Mouse (Mus musculus) megakaryocyte, embryonic 14.5 days (primary cell): Measurements from ENCODE around the gene Senp3.

Experiments
- FLI1 ChIP-seq: IDR thresholded peaks from 2 replicates; pipeline ENCODE4 v1.6.1; 2012; ENCODE audit warnings: low read length, inconsistent platforms, mixed read lengths
- GATA1 ChIP-seq: IDR thresholded peaks from 3 replicates; pipeline ENCODE4 v1.6.1; 2012; ENCODE audit warnings: mixed read lengths, low read length, inconsistent platforms, borderline replicate concordance

- no peak for TF ChIP-seq GATA1
- no peak for TF ChIP-seq FLI1
These were observed 36.8 kb upstream of the Senp3 start for GRCm38 (mm10) chr11:69718661-69719060.
